Mouse (Mus musculus): ENCODE results near the gene Stard3. TPM values are rescaled to one million over a fixed set of nuclear protein-coding genes. Genes with fewer than 3 reads are reported as not detected.

Stard3 gene
- polyA plus RNA-seq, 1 experiment from 2014 or later: 42.0 TPM

DNA sequence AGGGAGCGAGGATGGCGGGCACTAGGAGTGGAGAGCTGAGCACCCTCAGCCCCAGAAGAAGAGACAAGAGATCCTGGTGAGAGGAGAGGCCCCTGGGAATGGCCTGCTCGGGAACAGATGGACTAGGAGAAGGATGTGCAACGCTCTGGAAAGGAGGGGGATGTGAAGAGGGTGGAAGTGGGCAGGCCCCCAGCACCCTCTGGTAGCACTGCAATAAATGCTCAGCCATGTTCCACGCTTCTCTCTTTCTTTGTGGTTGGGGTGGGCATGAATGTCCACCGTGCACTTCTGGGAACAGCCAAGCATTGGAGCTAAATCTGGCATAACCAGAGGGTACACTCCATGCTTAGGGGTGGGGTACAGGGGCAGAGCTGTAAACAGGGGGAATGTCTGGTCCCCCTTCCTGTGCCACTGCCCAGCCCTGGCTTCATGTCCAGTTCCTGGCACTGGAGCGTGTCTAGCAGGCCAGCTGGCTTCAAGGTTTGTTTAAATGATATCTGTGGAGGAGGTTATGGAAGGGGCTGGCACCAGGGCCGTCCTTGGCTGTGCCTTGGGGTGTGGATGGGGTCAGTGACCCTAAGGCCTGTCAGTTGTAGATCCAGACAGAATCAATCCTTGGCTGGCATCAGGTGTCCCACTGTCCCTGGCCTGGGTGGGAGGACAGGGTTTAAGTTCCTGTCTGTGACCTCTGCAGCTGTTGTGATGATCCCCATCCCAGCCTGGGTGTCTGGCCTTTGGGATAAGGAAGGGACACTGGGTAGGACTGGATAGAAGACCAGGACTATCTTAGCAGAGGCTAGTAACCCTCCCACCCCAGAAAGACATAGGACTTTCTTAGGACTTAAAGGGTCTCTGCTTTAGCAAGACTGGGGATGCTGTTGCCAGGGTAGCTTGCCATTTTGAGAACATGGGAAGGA, 26.8 kb downstream of the Stard3 start:
- H3K27ac ChIP-seq (ENCODE audit: low read depth, low read length): peak overlapping the region; percentile 69
- no peaks in the 10 kb centered on the region for H3K9me3 ChIP-seq (ENCODE audit: control insufficient read depth, low read length)
- H3K27me3 ChIP-seq (ENCODE audit: control insufficient read depth, insufficient read depth, low read length): peaks cover 23% of the 10 kb centered on the region
- H3K4me3 ChIP-seq (ENCODE audit: low read length): no peak overlapping the region
- WGBS: 44% methylated on average over 8 of the region's 8 CpGs
- peaks cover 10% of the 10 kb centered on the region for H3K36me3 ChIP-seq (ENCODE audit: control insufficient read depth, insufficient read depth, low read length)
- ATAC-seq (ENCODE audit: low FRiP score, low TSS enrichment): peak; percentile 69
- peaks cover 3% of the 10 kb centered on the region; the same call in 1 of the 2 replicates for H3K4me1 ChIP-seq (ENCODE audit: control insufficient read depth, insufficient read depth, low read length)
- H3K4me2 ChIP-seq (replicated peaks; ENCODE audit: low read depth, low read length): no peak overlapping the region
- 0 out of 2 replicates have a peak overlapping the region, but pooled peaks have one; percentile 12 for H3K9ac ChIP-seq (ENCODE audit: low read depth, low read length)

DNA sequence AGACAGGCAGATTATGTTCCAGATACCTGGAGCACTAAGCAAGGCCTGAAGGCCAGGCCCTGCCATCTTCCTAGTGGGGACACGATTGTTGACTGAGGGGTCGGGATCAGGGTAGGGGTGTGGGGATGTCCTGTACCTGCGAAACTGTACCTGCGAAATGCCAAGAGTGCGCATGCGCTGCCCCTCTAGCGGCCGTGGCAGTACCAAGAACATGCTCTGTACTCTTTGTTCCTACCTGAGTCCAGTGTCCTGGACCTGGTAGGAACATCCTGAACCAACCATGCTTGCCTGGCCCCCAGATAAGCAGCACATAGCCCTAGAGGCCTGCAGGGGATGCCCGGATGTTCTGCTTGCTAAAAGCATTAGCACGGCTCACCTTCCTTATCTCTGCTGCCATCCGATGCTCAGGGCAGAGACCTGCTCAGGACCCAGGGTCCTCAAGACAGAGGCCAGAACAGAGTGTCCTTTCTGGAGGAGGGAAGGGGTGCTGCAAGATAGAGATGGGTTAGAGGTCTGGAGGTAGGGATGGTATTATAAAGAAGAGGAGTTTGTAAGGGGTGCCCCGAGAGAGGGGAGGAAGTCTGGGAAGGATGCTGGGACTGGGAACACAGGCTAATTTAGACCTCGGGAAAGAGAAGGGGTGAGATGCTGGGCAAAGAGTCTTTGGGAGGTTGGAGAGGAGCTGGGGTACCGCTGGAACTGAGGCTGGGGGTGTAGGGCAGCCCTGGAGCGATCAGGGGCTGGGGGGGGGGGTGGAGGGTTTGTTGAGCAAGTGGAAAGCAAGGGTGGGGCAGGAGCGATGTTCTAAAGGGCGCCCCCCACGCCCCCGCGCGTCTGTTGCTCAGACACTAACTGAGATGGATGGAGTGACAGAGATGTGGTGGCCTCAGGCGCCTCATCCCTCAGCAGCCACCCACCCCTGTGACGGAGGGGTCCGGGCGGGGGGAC, 27.7 kb downstream of the Stard3 start, which contains the start of gene Pnmt:
TSS of gene Pnmt (plus strand) at position 813 of the 948 bp plus-strand sequence.
- no peak within 1 kb of the TSS for H3K9ac ChIP-seq (ENCODE audit: low read depth, low read length)
- H3K4me1 ChIP-seq (ENCODE audit: control insufficient read depth, insufficient read depth, low read length): peaks cover 3% of the 10 kb centered on the region; the same call in 1 of the 2 replicates
- peaks cover 23% of the 10 kb centered on the region for H3K27me3 ChIP-seq (ENCODE audit: control insufficient read depth, insufficient read depth, low read length)
- no peak within 1 kb of the TSS for H3K27ac ChIP-seq (ENCODE audit: low read depth, low read length)
- H3K36me3 ChIP-seq (ENCODE audit: control insufficient read depth, insufficient read depth, low read length): 0 out of 2 replicates have a peak, but pooled peaks cover 1% of the 10 kb centered on the region
- no peak within 1 kb of the TSS for H3K4me2 ChIP-seq (replicated peaks; ENCODE audit: low read depth, low read length)
- no peak within 1 kb of the TSS for H3K4me3 ChIP-seq (ENCODE audit: low read length)
- WGBS: 47% methylated on average over 25 of the region's 25 CpGs
- H3K9me3 ChIP-seq (ENCODE audit: control insufficient read depth, low read length): no peaks in the 10 kb centered on the region
- ATAC-seq (ENCODE audit: low FRiP score, low TSS enrichment): no peak

DNA sequence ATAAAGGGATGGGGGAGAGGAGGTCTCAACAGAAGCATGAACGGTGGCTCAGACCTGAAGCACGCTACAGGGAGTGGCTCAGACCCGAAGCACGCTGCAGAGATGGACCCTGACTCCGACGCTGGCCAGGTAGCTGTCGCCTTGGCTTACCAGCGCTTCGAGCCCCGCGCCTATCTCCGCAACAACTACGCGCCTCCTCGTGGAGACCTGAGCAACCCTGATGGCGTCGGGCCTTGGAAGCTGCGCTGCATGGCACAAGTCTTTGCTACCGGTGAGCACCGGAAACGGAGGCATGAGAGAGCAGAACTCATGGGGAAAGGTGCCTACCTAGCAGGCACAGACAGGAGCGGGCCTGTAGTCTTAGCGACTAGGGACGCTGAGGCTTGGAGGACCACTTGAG, 28.4 kb downstream of the Stard3 start:
- H3K9ac ChIP-seq (ENCODE audit: low read depth, low read length): no peak overlapping the region
- H3K4me1 ChIP-seq (ENCODE audit: control insufficient read depth, insufficient read depth, low read length): peaks cover 4% of the 10 kb centered on the region; the same call in 1 of the 2 replicates
- WGBS: 15% methylated on average over 24 of the region's 24 CpGs
- peaks cover 23% of the 10 kb centered on the region for H3K27me3 ChIP-seq (ENCODE audit: control insufficient read depth, insufficient read depth, low read length)
- no peak overlapping the region for H3K4me2 ChIP-seq (replicated peaks; ENCODE audit: low read depth, low read length)
- no peak overlapping the region for H3K27ac ChIP-seq (ENCODE audit: low read depth, low read length)
- H3K4me3 ChIP-seq (ENCODE audit: low read length): no peak overlapping the region
- no peak for ATAC-seq (ENCODE audit: low FRiP score, low TSS enrichment)
- H3K36me3 ChIP-seq (ENCODE audit: control insufficient read depth, insufficient read depth, low read length): no peaks in the 10 kb centered on the region
- no peaks in the 10 kb centered on the region for H3K9me3 ChIP-seq (ENCODE audit: control insufficient read depth, low read length)

DNA sequence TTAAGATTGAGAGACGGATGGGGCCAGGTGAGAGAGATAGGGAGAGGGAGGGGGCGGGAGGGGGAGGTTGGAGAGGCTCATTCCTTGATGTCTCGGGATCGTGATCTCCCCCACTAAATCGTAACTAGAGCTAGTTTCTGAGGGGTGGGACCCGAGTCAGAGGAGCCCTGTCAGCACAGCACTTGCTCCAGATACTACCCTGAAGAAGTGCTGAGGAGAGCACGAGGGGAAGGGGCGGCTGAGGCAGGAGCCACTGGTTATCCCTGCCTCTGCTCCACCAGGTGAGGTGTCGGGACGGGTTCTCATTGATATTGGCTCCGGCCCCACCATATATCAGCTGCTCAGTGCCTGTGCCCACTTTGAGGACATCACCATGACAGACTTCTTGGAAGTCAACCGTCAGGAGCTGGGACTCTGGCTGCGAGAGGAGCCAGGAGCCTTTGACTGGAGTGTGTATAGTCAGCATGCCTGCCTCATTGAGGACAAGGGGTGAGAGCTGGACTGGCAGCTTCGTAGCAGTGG, 28.9 kb downstream of the Stard3 start:
- no peaks in the 10 kb centered on the region for H3K36me3 ChIP-seq (ENCODE audit: control insufficient read depth, insufficient read depth, low read length)
- H3K27ac ChIP-seq (ENCODE audit: low read depth, low read length): no peak overlapping the region
- no peak overlapping the region for H3K9ac ChIP-seq (ENCODE audit: low read depth, low read length)
- 38% methylated on average over 14 of the region's 14 CpGs for WGBS
- peaks cover 9% of the 10 kb centered on the region for H3K4me1 ChIP-seq (ENCODE audit: control insufficient read depth, insufficient read depth, low read length)
- no peak for ATAC-seq (ENCODE audit: low FRiP score, low TSS enrichment)
- no peaks in the 10 kb centered on the region for H3K9me3 ChIP-seq (ENCODE audit: control insufficient read depth, low read length)
- H3K4me3 ChIP-seq (ENCODE audit: low read length): no peak overlapping the region
- peaks cover 23% of the 10 kb centered on the region for H3K27me3 ChIP-seq (ENCODE audit: control insufficient read depth, insufficient read depth, low read length)
- no peak overlapping the region for H3K4me2 ChIP-seq (replicated peaks; ENCODE audit: low read depth, low read length)

DNA sequence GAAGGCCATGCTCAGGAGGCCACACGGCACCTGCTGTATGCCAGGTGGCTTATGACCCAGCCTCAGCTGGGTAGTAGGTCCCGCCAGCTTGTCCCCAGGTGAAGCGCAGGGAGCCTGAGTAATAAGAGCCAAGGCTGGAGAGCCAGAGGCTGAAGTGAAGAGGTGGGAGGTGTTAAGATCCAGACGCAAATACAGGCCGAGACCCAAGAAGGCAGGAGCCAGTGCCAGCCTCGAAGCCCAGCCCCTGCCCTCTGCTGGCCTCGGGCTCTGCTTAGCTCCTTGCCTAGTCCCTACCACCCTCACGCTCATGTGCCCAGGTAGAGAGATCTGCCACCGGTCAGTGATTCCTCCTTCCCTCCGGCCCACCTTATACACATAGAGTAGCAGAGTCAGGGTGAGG, 30.1 kb downstream of the Stard3 start:
- no peak for ATAC-seq (ENCODE audit: low FRiP score, low TSS enrichment)
- H3K4me1 ChIP-seq (ENCODE audit: control insufficient read depth, insufficient read depth, low read length): peaks cover 21% of the 10 kb centered on the region
- H3K9ac ChIP-seq (ENCODE audit: low read depth, low read length): no peak overlapping the region
- H3K4me3 ChIP-seq (ENCODE audit: low read length): no peak overlapping the region
- peaks cover 23% of the 10 kb centered on the region for H3K27me3 ChIP-seq (ENCODE audit: control insufficient read depth, insufficient read depth, low read length)
- WGBS: 66% methylated on average over 10 of the region's 10 CpGs
- H3K4me2 ChIP-seq (replicated peaks; ENCODE audit: low read depth, low read length): no peak overlapping the region
- no peaks in the 10 kb centered on the region for H3K36me3 ChIP-seq (ENCODE audit: control insufficient read depth, insufficient read depth, low read length)
- H3K9me3 ChIP-seq (ENCODE audit: control insufficient read depth, low read length): no peaks in the 10 kb centered on the region
- no peak overlapping the region for H3K27ac ChIP-seq (ENCODE audit: low read depth, low read length)

DNA sequence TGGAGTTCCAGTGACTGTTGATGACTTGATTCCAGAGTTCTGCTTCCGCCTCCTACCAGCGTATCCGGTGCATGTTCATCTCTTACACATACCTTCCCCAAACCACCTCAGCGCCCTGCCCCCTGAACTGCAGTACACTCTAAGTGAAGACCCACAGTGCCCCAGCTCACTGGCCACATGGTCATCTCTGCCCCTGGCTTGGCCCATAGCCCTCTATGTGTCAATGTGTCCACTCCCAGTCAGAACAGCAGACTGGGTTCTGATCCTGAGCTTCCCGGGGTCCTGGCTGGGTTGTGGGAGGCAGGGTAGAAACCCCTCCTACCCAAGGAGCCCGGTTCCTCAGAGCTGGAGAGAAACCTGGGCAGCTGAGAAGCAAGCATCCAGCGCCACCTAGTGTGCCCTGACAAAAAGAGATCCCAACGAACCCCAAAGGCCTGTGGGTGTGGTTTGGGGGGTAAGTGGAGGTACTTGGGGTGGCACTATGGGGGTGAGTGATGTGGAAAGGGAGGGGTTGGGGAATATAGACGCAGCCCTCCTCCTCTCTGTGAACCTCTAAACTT, 31.1 kb downstream of the Stard3 start:
- H3K4me1 ChIP-seq (ENCODE audit: control insufficient read depth, insufficient read depth, low read length): peaks cover 31% of the 10 kb centered on the region
- no peaks in the 10 kb centered on the region for H3K36me3 ChIP-seq (ENCODE audit: control insufficient read depth, insufficient read depth, low read length)
- H3K9me3 ChIP-seq (ENCODE audit: control insufficient read depth, low read length): no peaks in the 10 kb centered on the region
- H3K9ac ChIP-seq (ENCODE audit: low read depth, low read length): no peak overlapping the region
- H3K4me3 ChIP-seq (ENCODE audit: low read length): no peak overlapping the region
- H3K4me2 ChIP-seq (replicated peaks; ENCODE audit: low read depth, low read length): no peak overlapping the region
- 28% methylated on average over 9 of the region's 9 CpGs for WGBS
- H3K27me3 ChIP-seq (ENCODE audit: control insufficient read depth, insufficient read depth, low read length): peaks cover 23% of the 10 kb centered on the region
- ATAC-seq (ENCODE audit: low FRiP score, low TSS enrichment): no peak
- H3K27ac ChIP-seq (ENCODE audit: low read depth, low read length): no peak overlapping the region

DNA sequence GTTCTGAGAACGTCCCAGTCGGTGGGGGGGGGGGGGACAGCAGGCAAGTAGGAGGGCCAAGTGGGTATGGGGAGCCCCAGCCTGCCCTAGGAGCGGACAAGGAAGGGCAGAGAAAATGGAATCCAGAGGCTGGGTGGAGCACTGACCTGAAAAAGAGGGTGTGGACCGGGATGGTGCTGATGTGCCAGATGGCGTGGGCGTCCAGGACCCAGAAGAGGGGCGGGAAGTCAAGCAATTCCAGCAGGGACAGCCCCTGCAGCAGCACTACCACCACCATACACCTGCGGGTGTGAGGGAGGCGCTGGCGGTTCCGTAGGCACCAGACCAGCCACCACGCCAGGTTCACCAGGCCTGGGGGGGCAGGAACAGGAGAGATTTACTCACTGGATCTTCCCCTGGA, 32.0 kb downstream of the Stard3 start:
- Histone ChIP-seq H3K4me2 (replicated peaks; ENCODE audit: low read depth, low read length) (no peak overlapping the region), H3K4me1 (ENCODE audit: control insufficient read depth, insufficient read depth, low read length) (peaks cover 37% of the 10 kb centered on the region), H3K9ac (ENCODE audit: low read depth, low read length) (no peak overlapping the region), H3K4me3 (ENCODE audit: low read length) (no peak overlapping the region), H3K36me3 (ENCODE audit: control insufficient read depth, insufficient read depth, low read length) (no peaks in the 10 kb centered on the region), H3K27me3 (ENCODE audit: control insufficient read depth, insufficient read depth, low read length) (peaks cover 23% of the 10 kb centered on the region), H3K9me3 (ENCODE audit: control insufficient read depth, low read length) (no peaks in the 10 kb centered on the region), H3K27ac (ENCODE audit: low read depth, low read length) (no peak overlapping the region)
- ATAC-seq (ENCODE audit: low FRiP score, low TSS enrichment): no peak
- WGBS: 71% methylated on average over 12 of the region's 12 CpGs

DNA sequence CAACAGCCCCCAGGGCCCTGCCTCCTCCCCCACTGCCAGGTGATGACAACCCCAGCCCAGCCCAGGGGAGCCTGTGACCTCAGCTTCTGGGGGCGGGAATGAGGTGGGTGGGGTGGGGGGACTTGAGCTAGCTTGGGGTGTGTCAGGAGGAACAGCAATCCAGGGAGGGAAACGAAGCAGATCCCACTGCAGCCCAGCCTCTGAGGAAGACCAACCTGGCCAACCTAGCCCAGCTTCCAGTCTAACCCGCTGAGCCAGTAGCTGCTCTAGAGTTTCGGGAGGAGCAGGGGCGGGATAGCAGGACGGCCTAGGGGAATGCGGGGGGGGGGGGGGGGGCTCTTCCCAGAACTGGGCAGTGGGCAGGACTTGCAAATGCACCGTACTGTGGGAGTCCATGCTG, 33.9 kb downstream of the Stard3 start:
- Histone ChIP-seq H3K36me3 (ENCODE audit: control insufficient read depth, insufficient read depth, low read length) (0 out of 2 replicates have a peak, but pooled peaks cover 2% of the 10 kb centered on the region), H3K27ac (ENCODE audit: low read depth, low read length) (peak overlapping the region; percentile 48; the same call in 1 of the 2 replicates), H3K9me3 (ENCODE audit: control insufficient read depth, low read length) (no peaks in the 10 kb centered on the region), H3K4me3 (ENCODE audit: low read length) (no peak overlapping the region), H3K4me2 (replicated peaks; ENCODE audit: low read depth, low read length) (no peak overlapping the region; the same call in 1 of the 2 replicates), H3K9ac (ENCODE audit: low read depth, low read length) (no peak overlapping the region), H3K27me3 (ENCODE audit: control insufficient read depth, insufficient read depth, low read length) (peaks cover 12% of the 10 kb centered on the region; the same call in 1 of the 2 replicates), H3K4me1 (ENCODE audit: control insufficient read depth, insufficient read depth, low read length) (peaks cover 39% of the 10 kb centered on the region)
- 0 out of 2 replicates have a peak, but pooled peaks have one; percentile 4 for ATAC-seq (ENCODE audit: low FRiP score, low TSS enrichment)
- WGBS: 13% methylated on average over 8 of the region's 8 CpGs
